Mouse (Mus musculus) liver, embryonic 16.5 days (tissue): Measurements from ENCODE around the gene Rnase11. TPM values are rescaled to one million over a fixed set of nuclear protein-coding genes. Genes with fewer than 3 reads are reported as not detected.

Experiments used
- ATAC-seq: fragments of 200-750 bp; cut with Nextera tagmentation; 2 replicates; pipeline ENCODE4 v1.8.0; 2017; ENCODE audit warnings: low read depth, mild to moderate bottlenecking, moderate number of reproducible peaks, moderate library complexity
- H3K27ac ChIP-seq: fragments of 300-500 bp; sonication (generic); 2 replicates; pipeline ENCODE4 v1.5.1; 2014; ENCODE audit warnings: mild to moderate bottlenecking, low read length
- H3K27me3 ChIP-seq: fragments of 300-500 bp; sonication (generic); 2 replicates; pipeline ENCODE4 v1.6.1; 2014; ENCODE audit warnings: low read depth, low read length, mixed read lengths; ENCODE audit not compliant: control insufficient read depth, insufficient read depth
- H3K36me3 ChIP-seq: fragments of 300-500 bp; sonication (generic); 2 replicates; pipeline ENCODE4 v1.6.1; 2014; ENCODE audit warnings: mild to moderate bottlenecking; ENCODE audit not compliant: control insufficient read depth, insufficient read depth
- H3K4me1 ChIP-seq: fragments of 300-500 bp; sonication (generic); 2 replicates; pipeline ENCODE4 v1.6.1; 2014; ENCODE audit warnings: low read depth, low read length, mixed read lengths; ENCODE audit not compliant: control insufficient read depth
- H3K4me2 ChIP-seq: fragments of 300-500 bp; sonication (generic); 2 replicates; pipeline ENCODE4 v1.6.1; 2014; ENCODE audit warnings: low read depth, low read length, mixed read lengths
- H3K4me3 ChIP-seq: fragments of 300-500 bp; sonication (generic); 2 replicates; pipeline ENCODE4 v1.5.1; 2014; ENCODE audit warnings: low read depth, mild to moderate bottlenecking, low read length
- H3K9ac ChIP-seq: fragments of 300-500 bp; sonication (generic); 2 replicates; pipeline ENCODE4 v1.6.1; 2014; ENCODE audit warnings: low read depth, low read length
- H3K9me3 ChIP-seq: fragments of 300-500 bp; sonication (generic); replicated peaks from 2 replicates; pipeline ENCODE4 v1.6.1; 2016; ENCODE audit warnings: low read length; ENCODE audit not compliant: control insufficient read depth
- WGBS: fragments of 180-500 bp; shearing (Covaris S2); extraction: QIAGEN DNeasy Blood & Tissue Kit; methylation state at CpG from one replicate; pipeline ENCODE4 v1.1.7; 2014; ENCODE audit not compliant: insufficient replicate concordance; 5-methylcytosine and 5-hydroxymethylcytosine counted together
- polyA plus RNA-seq: library from polyadenylated mRNA; unstranded; fragments of >200 nt; fragmentation: Nextera tagmentation; extraction: Ambion mirVana; gene quantifications from 2 replicates; pipeline ENCODE4 v1.2.1, GENCODE M21; 2015

The Rnase11 gene
- polyA plus RNA-seq, 1 experiment from 2014 or later: not detected

GRCm38 (mm10) chr14:51083805-51084204 lies 33.8 kb upstream of the Rnase11 start:
- Histone ChIP-seq H3K27ac (no peak overlapping the region), H3K4me3 (peak overlapping the region; percentile 59), H3K27me3 (peaks cover 19% of the 10 kb centered on the region), H3K36me3 (no peaks in the 10 kb centered on the region), H3K4me2 (peak overlapping the region; percentile 68), H3K9ac (no peak overlapping the region), H3K9me3 (no peaks in the 10 kb centered on the region), H3K4me1 (peaks cover 43% of the 10 kb centered on the region)
- ATAC-seq: no peak
- 6% methylated on average over 7 of the region's 7 CpGs for WGBS

GRCm38 (mm10) chr14:51082599-51083581 lies 32.9 kb upstream of the Rnase11 start:
- peaks cover 39% of the 10 kb centered on the region for H3K4me1 ChIP-seq
- no peaks in the 10 kb centered on the region for H3K36me3 ChIP-seq
- peak overlapping the region; percentile 68 for H3K4me2 ChIP-seq
- peak overlapping the region; percentile 59 for H3K4me3 ChIP-seq
- peaks cover 19% of the 10 kb centered on the region for H3K27me3 ChIP-seq
- 1% methylated on average over 40 of the region's 40 CpGs for WGBS
- H3K27ac ChIP-seq: peak overlapping the region; percentile 23; the same call in 1 of the 2 replicates
- no peaks in the 10 kb centered on the region for H3K9me3 ChIP-seq
- peak overlapping the region; percentile 8 for H3K9ac ChIP-seq
- peak; percentile 62 for ATAC-seq

- H3K9me3 ChIP-seq: no peaks in the 10 kb centered on the region
- no peak overlapping the region for H3K27ac ChIP-seq
- H3K4me1 ChIP-seq: peaks cover 34% of the 10 kb centered on the region
- peaks cover 19% of the 10 kb centered on the region for H3K27me3 ChIP-seq
- no peak overlapping the region for H3K9ac ChIP-seq
- no peaks in the 10 kb centered on the region for H3K36me3 ChIP-seq
- 52% methylated on average over 2 of the region's 2 CpGs for WGBS
- H3K4me2 ChIP-seq: no peak overlapping the region
- 0 out of 2 replicates have a peak, but pooled peaks have one; percentile 7 for ATAC-seq
- no peak overlapping the region for H3K4me3 ChIP-seq
Observed at GRCm38 (mm10) chr14:51081035-51081434, 31.1 kb upstream of the Rnase11 start.

- Histone ChIP-seq H3K27ac (no peak overlapping the region), H3K36me3 (no peaks in the 10 kb centered on the region), H3K4me2 (no peak overlapping the region), H3K9me3 (no peaks in the 10 kb centered on the region), H3K9ac (no peak overlapping the region), H3K4me3 (no peak overlapping the region), H3K4me1 (peaks cover 16% of the 10 kb centered on the region), H3K27me3 (peaks cover 19% of the 10 kb centered on the region)
- no peak for ATAC-seq
- WGBS: 53% methylated on average over 1 of the region's 1 CpGs
Observed at GRCm38 (mm10) chr14:51079180-51079579, 29.2 kb upstream of the Rnase11 start.

- 62% methylated on average over 3 of the region's 3 CpGs for WGBS
Observed at GRCm38 (mm10) chr14:51074335-51074734, 24.4 kb upstream of the Rnase11 start, which contains the start of gene Olfr750. TSS of gene Olfr750 (minus strand) at chr14:51074435.

GRCm38 (mm10) chr14:51069617-51070016 lies 19.7 kb upstream of the Rnase11 start:
- no peaks in the 10 kb centered on the region for H3K9me3 ChIP-seq
- no peak for ATAC-seq

More at GRCm38 (mm10) chr14:51074335-51074734, 24.4 kb upstream of the Rnase11 start, which contains the start of gene Olfr750:
- Histone ChIP-seq H3K4me2 (no peak within 1 kb of the TSS), H3K27me3 (no peaks in the 10 kb centered on the region; the same call in 1 of the 2 replicates), H3K9me3 (no peaks in the 10 kb centered on the region), H3K9ac (no peak within 1 kb of the TSS), H3K4me3 (no peak within 1 kb of the TSS), H3K27ac (no peak within 1 kb of the TSS), H3K4me1 (no peaks in the 10 kb centered on the region), H3K36me3 (no peaks in the 10 kb centered on the region)
- ATAC-seq: no peak

GRCm38 (mm10) chr14:51068956-51069355 lies 19.0 kb upstream of the Rnase11 start:
- 80% methylated on average over 5 of the region's 5 CpGs for WGBS
- Histone ChIP-seq H3K9ac (no peak overlapping the region), H3K4me2 (no peak overlapping the region), H3K4me3 (no peak overlapping the region), H3K9me3 (no peaks in the 10 kb centered on the region), H3K27ac (no peak overlapping the region), H3K27me3 (no peaks in the 10 kb centered on the region), H3K4me1 (peaks cover 8% of the 10 kb centered on the region), H3K36me3 (no peaks in the 10 kb centered on the region)
- no peak for ATAC-seq

More at GRCm38 (mm10) chr14:51069617-51070016, 19.7 kb upstream of the Rnase11 start:
- WGBS: 68% methylated on average over 2 of the region's 2 CpGs
- peaks cover 8% of the 10 kb centered on the region for H3K4me1 ChIP-seq
- no peaks in the 10 kb centered on the region for H3K27me3 ChIP-seq
- no peak overlapping the region for H3K4me2 ChIP-seq
- H3K4me3 ChIP-seq: no peak overlapping the region
- no peak overlapping the region for H3K27ac ChIP-seq
- H3K9ac ChIP-seq: no peak overlapping the region
- H3K36me3 ChIP-seq: no peaks in the 10 kb centered on the region

GRCm38 (mm10) chr14:51060761-51061160 lies 10.8 kb upstream of the Rnase11 start:
- no peak overlapping the region for H3K4me3 ChIP-seq
- ATAC-seq: no peak
- no peak overlapping the region for H3K4me2 ChIP-seq

GRCm38 (mm10) chr14:51057401-51057831 lies 7.5 kb upstream of the Rnase11 start, which contains the start of gene Rnase12:
TSS of gene Rnase12 (minus strand) at chr14:51057661.
- no peak within 1 kb of the TSS for H3K27ac ChIP-seq
- no peaks in the 10 kb centered on the region for H3K9me3 ChIP-seq
- no peak within 1 kb of the TSS for H3K4me2 ChIP-seq
- 8% methylated on average over 9 of the region's 9 CpGs for WGBS
- no peaks in the 10 kb centered on the region for H3K27me3 ChIP-seq
- H3K9ac ChIP-seq: no peak within 1 kb of the TSS
- no peaks in the 10 kb centered on the region for H3K36me3 ChIP-seq
- H3K4me3 ChIP-seq: no peak within 1 kb of the TSS
- H3K4me1 ChIP-seq: peaks cover 11% of the 10 kb centered on the region
- ATAC-seq: peak; percentile 58

More at GRCm38 (mm10) chr14:51060761-51061160, 10.8 kb upstream of the Rnase11 start:
- Histone ChIP-seq H3K27ac (no peak overlapping the region), H3K9ac (no peak overlapping the region), H3K36me3 (no peaks in the 10 kb centered on the region), H3K27me3 (no peaks in the 10 kb centered on the region), H3K9me3 (no peaks in the 10 kb centered on the region), H3K4me1 (peaks cover 12% of the 10 kb centered on the region)
- whole genome bisulfite sequencing: 73% methylated on average over 5 of the region's 5 CpGs
